Mouse (Mus musculus) heart, embryonic 12.5 days (tissue): ENCODE results near the gene Ikzf1. TPM values are rescaled to one million over a fixed set of nuclear protein-coding genes. Genes with fewer than 3 reads are reported as not detected.

Experiments used
- ATAC-seq: fragments of 200-750 bp; cut with Nextera tagmentation; 2 replicates; pipeline ENCODE4 v1.8.0; 2017; ENCODE audit warnings: moderate TSS enrichment, moderate library complexity; ENCODE audit not compliant: insufficient number of reproducible peaks, low FRiP score
- H3K27ac ChIP-seq: fragments of 300-500 bp; sonication (generic); 2 replicates; pipeline ENCODE4 v1.5.1; 2016; ENCODE audit warnings: mild to moderate bottlenecking, moderate library complexity; ENCODE audit not compliant: poor library complexity, severe bottlenecking
- H3K27me3 ChIP-seq: fragments of 300-500 bp; sonication (generic); replicated peaks from 2 replicates; pipeline ENCODE4 v1.6.1; 2016; ENCODE audit warnings: mild to moderate bottlenecking, moderate library complexity
- H3K36me3 ChIP-seq: fragments of 300-500 bp; sonication (generic); 2 replicates; pipeline ENCODE4 v1.6.1; 2016; ENCODE audit warnings: mild to moderate bottlenecking, moderate library complexity
- H3K4me1 ChIP-seq: fragments of 300-500 bp; sonication (generic); replicated peaks from 2 replicates; pipeline ENCODE4 v1.6.1; 2016; ENCODE audit warnings: mild to moderate bottlenecking
- H3K4me2 ChIP-seq: fragments of 300-500 bp; sonication (generic); 2 replicates; pipeline ENCODE4 v1.6.1; 2016; ENCODE audit warnings: mild to moderate bottlenecking, moderate library complexity
- H3K4me3 ChIP-seq: fragments of 300-500 bp; sonication (generic); 2 replicates; pipeline ENCODE4 v1.5.1; 2016; ENCODE audit warnings: mild to moderate bottlenecking
- H3K9ac ChIP-seq: fragments of 300-500 bp; sonication (generic); 2 replicates; pipeline ENCODE4 v1.6.1; 2016; ENCODE audit warnings: mild to moderate bottlenecking, moderate library complexity
- H3K9me3 ChIP-seq: fragments of 300-500 bp; sonication (generic); replicated peaks from 2 replicates; pipeline ENCODE4 v1.6.1; 2016; ENCODE audit warnings: mild to moderate bottlenecking, moderate library complexity
- WGBS: fragments of 180-500 bp; shearing (Covaris S2); methylation state at CpG from one replicate; pipeline ENCODE4 v1.1.7; 2016; 5-methylcytosine and 5-hydroxymethylcytosine counted together
- polyA plus RNA-seq: library from polyadenylated mRNA; unstranded; fragments of >200 nt; fragmentation: Nextera tagmentation; extraction: Ambion mirVana; gene quantifications from 2 replicates; pipeline ENCODE4 v1.2.1, GENCODE M21; 2016

Gene Ikzf1
- polyA plus RNA-seq, 1 experiment from 2014 or later = 3.3 TPM

DNA sequence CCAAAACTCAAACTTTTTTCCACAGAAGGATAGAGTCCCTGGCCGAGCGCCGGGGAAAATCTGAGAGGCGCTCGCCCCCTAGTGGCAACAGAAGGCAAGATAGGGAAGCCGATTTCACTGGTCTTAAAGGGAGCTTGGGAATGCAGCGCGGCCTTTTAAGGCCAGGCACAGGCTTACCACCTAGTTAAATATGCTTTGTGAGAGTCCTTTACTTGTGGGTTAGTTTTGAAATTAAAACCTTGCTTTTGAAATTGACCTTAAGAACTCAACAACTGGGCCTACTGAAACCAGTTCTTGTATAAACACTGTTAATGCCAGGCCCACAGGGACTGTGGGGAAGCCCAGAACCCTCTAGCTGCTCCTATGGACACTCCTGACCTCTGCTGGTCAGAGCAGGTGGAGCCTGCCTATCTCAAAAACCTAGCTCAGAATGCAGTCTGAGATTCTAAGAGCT lies 103.7 kb downstream of the Ikzf1 start:
- Histone ChIP-seq H3K27ac (no peak overlapping the region), H3K9me3 (no peaks in the 10 kb centered on the region), H3K4me1 (no peaks in the 10 kb centered on the region), H3K36me3 (no peaks in the 10 kb centered on the region), H3K27me3 (no peaks in the 10 kb centered on the region), H3K4me2 (peak overlapping the region; percentile 51), H3K4me3 (peak overlapping the region; percentile 8; the same call in 1 of the 2 replicates), H3K9ac (no peak overlapping the region)
- under 1% methylated on average over 8 of the region's 8 CpGs for whole genome bisulfite sequencing
- ATAC-seq = peak; percentile 90

DNA sequence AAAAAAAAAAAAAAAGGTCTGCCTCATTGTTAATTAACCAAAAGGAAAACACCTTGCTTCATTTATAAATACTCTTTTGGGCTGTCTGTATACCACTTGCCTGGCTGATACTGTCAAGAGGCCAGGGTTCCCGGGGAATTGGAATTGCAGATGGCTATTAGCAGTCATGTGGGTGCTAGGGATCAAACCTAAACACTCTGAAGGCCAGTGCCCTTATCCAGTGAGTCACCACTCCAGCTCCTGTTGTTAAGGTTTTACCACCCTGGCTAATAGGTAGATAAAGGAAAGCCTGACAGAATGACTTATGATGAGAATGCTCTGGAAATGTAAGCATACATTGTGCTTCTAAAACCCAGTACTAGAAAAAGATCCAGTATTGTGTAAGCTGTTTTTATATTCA lies 109.8 kb downstream of the Ikzf1 start:
- H3K4me1 ChIP-seq = no peaks in the 10 kb centered on the region
- ATAC-seq = no peak
- WGBS = 74% methylated on average over 1 of the region's 1 CpGs
- no peak overlapping the region for H3K9ac ChIP-seq
- peaks cover 30% of the 10 kb centered on the region for H3K36me3 ChIP-seq
- no peaks in the 10 kb centered on the region for H3K9me3 ChIP-seq
- no peak overlapping the region for H3K4me2 ChIP-seq
- no peak overlapping the region for H3K27ac ChIP-seq
- H3K4me3 ChIP-seq = no peak overlapping the region
- H3K27me3 ChIP-seq = no peaks in the 10 kb centered on the region

DNA sequence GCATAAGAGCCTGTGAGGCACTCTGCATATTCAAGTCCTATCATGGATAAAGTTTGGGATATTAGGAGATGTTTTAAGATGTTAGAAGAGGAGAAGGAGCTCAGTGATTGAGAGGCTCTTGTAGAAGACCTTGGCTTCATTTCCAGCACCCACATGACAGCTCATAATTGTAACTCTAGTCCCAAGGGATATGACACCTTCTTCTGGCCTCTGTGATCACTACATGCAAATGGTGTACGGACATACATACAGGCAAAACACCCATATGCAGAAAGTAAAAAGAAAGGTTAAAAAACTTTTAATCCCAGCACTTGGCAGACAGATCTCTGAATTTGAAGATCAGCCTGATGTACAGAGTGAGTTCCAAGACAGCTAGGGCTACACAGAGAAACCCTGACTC lies 113.9 kb downstream of the Ikzf1 start:
- Histone ChIP-seq H3K27ac (no peak overlapping the region), H3K9me3 (no peaks in the 10 kb centered on the region), H3K36me3 (peaks cover 59% of the 10 kb centered on the region), H3K4me2 (no peak overlapping the region), H3K4me1 (peaks cover 16% of the 10 kb centered on the region), H3K4me3 (no peak overlapping the region), H3K27me3 (no peaks in the 10 kb centered on the region), H3K9ac (no peak overlapping the region)
- 95% methylated on average over 1 of the region's 1 CpGs for WGBS
- no peak for ATAC-seq

DNA sequence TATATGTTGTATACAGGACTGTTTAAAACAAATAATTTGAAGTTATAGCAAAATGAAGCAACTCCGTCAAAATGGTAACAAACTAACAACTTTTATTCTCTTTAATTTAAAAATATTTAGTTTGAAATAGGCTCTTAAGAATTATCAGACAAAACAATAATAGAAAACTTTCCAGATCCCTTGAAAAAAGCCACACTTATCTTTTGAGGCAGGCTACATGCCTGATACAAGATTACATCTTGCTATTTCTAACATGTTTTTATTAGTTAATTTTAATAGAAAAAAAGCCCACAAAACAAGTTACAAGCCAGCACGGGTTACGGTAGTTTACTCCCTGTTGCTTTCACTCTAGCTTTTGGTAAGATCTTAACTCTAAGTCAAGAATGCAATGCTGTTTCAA lies 115.5 kb downstream of the Ikzf1 start:
- Histone ChIP-seq H3K4me2 (no peak overlapping the region), H3K9ac (no peak overlapping the region), H3K4me1 (peaks cover 16% of the 10 kb centered on the region), H3K27ac (no peak overlapping the region), H3K4me3 (no peak overlapping the region), H3K27me3 (no peaks in the 10 kb centered on the region), H3K36me3 (peaks cover 73% of the 10 kb centered on the region), H3K9me3 (no peaks in the 10 kb centered on the region)
- 94% methylated on average over 3 of the region's 3 CpGs for WGBS
- no peak for ATAC-seq

DNA sequence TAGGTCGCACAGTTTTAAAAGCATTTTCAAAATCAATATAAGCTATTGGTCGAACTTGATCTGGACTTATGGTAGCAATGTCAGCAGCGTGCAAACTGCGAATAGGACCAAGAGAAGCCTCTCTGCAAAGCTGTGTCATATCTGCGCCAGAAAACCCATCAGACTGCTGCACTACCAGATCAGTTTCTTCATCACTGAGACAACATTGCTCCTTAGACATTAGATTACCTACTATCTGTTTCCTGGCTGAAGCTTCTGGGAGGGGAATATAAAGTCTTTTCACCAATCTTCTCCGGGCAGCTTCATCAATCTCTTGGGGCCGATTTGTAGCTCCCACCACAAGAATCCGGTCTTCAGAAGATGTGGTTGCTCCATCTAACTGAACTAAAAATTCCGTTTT lies 116.3 kb downstream of the Ikzf1 start:
- ATAC-seq = no peak
- Histone ChIP-seq H3K4me2 (no peak overlapping the region), H3K4me3 (no peak overlapping the region), H3K27me3 (no peaks in the 10 kb centered on the region), H3K27ac (no peak overlapping the region), H3K9me3 (no peaks in the 10 kb centered on the region), H3K9ac (no peak overlapping the region), H3K4me1 (peaks cover 16% of the 10 kb centered on the region), H3K36me3 (peaks cover 76% of the 10 kb centered on the region)
- 85% methylated on average over 9 of the region's 9 CpGs for WGBS

DNA sequence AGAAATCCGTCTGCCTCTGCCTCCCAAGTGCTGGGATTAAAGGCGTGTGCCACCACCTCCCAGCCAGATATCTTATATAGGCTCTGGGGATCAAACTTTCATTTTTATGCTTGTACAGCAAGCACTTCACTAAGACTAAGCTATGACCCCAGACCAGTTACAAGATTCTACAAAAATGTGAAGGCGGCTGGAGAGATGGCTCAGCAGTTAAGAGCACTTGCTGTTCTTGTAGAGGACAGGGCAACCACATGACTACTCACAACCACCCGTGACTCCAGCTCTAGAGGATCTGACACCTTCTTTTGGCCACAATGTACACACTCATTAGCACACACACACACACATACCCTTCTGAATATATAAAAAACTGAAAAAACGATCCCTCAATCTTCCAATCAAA lies 119.6 kb downstream of the Ikzf1 start:
- 84% methylated on average over 5 of the region's 5 CpGs for WGBS
- no peak overlapping the region for H3K4me2 ChIP-seq
- no peak overlapping the region for H3K27ac ChIP-seq
- H3K27me3 ChIP-seq = no peaks in the 10 kb centered on the region
- H3K9me3 ChIP-seq = no peaks in the 10 kb centered on the region
- H3K4me1 ChIP-seq = peaks cover 20% of the 10 kb centered on the region
- peaks cover 52% of the 10 kb centered on the region for H3K36me3 ChIP-seq
- H3K9ac ChIP-seq = no peak overlapping the region
- ATAC-seq = no peak
- no peak overlapping the region for H3K4me3 ChIP-seq

DNA sequence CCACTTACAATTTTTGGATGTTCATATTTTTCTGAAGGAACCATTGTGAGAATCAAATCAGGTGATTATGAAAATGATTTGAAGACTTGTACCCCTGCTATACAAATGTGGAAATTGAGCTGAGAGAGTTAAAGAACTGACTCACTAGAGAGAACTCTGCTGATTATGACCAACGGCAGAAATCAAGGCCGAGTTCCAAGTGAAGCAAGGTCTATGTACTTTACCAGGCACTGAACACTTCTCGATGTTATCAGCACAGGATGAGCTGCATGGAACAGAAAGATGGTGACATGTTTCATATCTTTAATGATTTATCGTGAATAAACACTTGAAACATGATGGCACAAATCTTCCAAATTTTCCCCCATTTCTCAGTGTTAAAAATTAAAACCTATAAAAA lies 121.1 kb downstream of the Ikzf1 start:
- H3K36me3 ChIP-seq = peaks cover 45% of the 10 kb centered on the region
- peaks cover 27% of the 10 kb centered on the region for H3K4me1 ChIP-seq
- H3K9me3 ChIP-seq = no peaks in the 10 kb centered on the region
- no peak overlapping the region for H3K4me3 ChIP-seq
- no peak overlapping the region for H3K9ac ChIP-seq
- WGBS = 77% methylated on average over 4 of the region's 4 CpGs
- H3K4me2 ChIP-seq = no peak overlapping the region
- ATAC-seq = no peak
- H3K27ac ChIP-seq = no peak overlapping the region
- H3K27me3 ChIP-seq = no peaks in the 10 kb centered on the region

DNA sequence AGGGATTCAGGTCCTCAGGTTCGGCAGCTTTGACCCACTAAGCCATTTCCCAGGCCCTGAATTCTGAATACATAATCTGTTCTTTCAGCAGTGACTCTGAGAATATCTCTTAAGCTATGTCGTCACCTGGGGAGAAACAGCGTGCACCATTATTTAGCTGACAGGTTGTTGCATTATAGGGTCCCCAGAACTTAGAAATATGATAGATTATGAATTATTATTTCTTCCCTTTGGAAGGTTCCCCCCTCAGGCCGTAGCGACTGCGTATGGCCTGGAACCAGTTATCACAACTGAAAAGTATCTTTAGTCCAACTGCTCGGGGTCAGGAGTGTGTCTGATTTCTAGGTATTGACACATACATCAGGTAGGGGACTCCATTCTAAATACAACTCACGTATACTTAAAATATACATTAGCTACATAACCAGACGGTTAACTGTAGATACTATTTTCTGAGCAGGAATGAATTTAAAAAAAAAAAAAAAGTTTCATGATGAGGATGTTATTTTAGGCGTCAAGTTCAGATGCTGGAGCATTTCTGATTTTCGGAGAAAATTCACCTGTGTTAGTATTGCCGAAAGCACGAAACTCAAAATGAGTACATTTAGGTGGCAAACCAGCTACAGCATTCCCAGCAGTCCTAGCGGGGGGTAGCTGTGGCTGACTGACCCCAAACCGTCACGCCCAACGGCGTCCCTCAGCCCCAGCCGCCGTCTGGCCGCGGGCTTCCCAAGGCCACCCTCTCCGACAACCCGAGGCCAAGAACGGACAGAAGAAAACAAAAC lies 123.4 kb downstream of the Ikzf1 start:
- peaks cover 25% of the 10 kb centered on the region for H3K36me3 ChIP-seq
- H3K4me1 ChIP-seq = peaks cover 19% of the 10 kb centered on the region
- H3K27ac ChIP-seq = peak overlapping the region; percentile 100
- peak; percentile 75 for ATAC-seq
- H3K9me3 ChIP-seq = no peaks in the 10 kb centered on the region
- H3K4me3 ChIP-seq = peak overlapping the region; percentile 61
- peak overlapping the region; percentile 77 for H3K4me2 ChIP-seq
- no peaks in the 10 kb centered on the region for H3K27me3 ChIP-seq
- peak overlapping the region; percentile 82 for H3K9ac ChIP-seq
- 7% methylated on average over 25 of the region's 25 CpGs for WGBS

DNA sequence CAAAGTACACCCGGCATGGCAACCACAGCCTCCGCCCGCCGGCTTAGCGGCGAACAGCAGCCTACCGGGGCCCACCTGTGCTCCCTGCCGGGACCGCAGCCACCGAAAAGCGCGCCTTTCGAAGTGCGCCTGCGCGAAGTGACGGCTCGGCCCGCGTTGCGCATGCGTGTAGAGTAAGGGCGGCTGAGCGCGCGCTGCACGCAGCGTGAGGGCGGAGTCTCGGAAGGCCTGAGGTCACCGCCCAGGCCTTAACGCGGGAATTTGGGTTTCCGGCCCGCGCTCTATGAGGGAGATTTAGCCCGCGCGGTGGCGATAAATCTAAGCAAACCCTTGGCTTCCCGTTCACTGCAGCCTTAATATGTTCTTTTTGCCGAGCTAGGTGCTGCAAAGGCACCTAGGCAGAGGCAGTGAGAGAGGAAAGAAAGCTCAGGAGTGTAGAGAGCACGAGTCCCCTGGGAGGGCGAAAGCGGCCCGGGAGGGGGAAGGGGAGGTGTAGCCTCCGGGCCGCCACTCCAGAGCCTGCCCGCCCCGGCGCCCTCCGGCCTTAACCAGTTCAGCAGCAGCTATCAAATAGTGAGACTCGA lies 124.1 kb downstream of the Ikzf1 start, which contains the start of gene Fignl1:
Fignl1 (minus strand) TSS at position 143 of the 584 bp plus-strand sequence.
- Histone ChIP-seq H3K27ac (peak within 1 kb of the TSS; percentile 100), H3K4me2 (peak within 1 kb of the TSS; percentile 77), H3K4me1 (peaks cover 19% of the 10 kb centered on the region), H3K27me3 (no peaks in the 10 kb centered on the region), H3K9me3 (no peaks in the 10 kb centered on the region), H3K36me3 (peaks cover 20% of the 10 kb centered on the region), H3K9ac (peak within 1 kb of the TSS; percentile 82), H3K4me3 (peak within 1 kb of the TSS; percentile 61)
- peak; percentile 96 for ATAC-seq
- under 1% methylated on average over 53 of the region's 53 CpGs for WGBS

DNA sequence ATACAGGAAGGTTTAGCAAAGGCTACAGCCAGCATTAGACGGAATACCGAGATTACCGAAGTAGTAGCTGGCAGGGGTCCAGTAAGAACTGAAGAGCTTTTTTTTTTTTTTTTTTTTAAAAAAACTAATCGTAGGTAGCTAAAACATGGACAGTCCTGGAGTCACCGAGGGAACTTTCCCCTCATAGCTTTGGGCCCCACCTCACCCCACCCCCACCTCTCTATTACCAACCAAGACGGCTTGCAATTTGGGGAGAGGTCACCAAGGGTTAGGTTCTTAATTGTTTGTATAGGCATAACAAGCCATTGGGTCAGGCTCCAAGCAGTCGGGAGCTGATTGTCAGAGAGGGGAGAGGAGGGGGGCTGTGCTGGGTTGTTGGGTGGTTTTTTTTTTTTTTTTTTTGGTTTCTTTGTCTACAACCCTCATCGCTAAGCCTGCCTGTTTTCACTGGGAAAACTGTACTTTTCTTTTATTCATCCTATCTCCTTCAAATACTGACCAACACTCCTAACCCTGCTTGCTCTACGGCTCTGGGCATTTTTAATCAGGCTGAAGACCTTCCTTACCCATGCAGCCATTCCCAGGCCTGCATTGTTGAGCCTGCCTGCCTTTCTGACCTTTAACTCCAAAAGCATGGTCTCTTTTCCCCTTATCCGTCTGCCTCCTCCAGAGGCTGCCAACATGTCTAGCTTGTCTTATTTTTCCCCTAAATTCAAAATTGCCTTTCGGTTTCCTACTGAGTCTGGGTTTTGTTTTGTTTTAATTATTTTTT lies 124.8 kb downstream of the Ikzf1 start:
- peaks cover 19% of the 10 kb centered on the region for H3K4me1 ChIP-seq
- H3K27me3 ChIP-seq = no peaks in the 10 kb centered on the region
- 6% methylated on average over 11 of the region's 11 CpGs for WGBS
- peak overlapping the region; percentile 77 for H3K4me2 ChIP-seq
- H3K27ac ChIP-seq = peak overlapping the region; percentile 100
- peak overlapping the region; percentile 61 for H3K4me3 ChIP-seq
- H3K9me3 ChIP-seq = no peaks in the 10 kb centered on the region
- peaks cover 13% of the 10 kb centered on the region for H3K36me3 ChIP-seq
- peak overlapping the region; percentile 82 for H3K9ac ChIP-seq
- ATAC-seq = peak; percentile 18
